Mouse (Mus musculus) heart, embryonic 11.5 days (tissue): ENCODE results near the gene Olfml3. TPM values are rescaled to one million over a fixed set of nuclear protein-coding genes. Genes with fewer than 3 reads are reported as not detected.

ENCODE experiments used
- ATAC-seq: fragments of 200-750 bp; cut with Nextera tagmentation; replicated peaks from 2 replicates; pipeline ENCODE4 v1.8.0; 2017; ENCODE audit warnings: moderate library complexity; ENCODE audit not compliant: insufficient number of reproducible peaks, low FRiP score, low TSS enrichment
- H3K27ac ChIP-seq: fragments of 300-500 bp; sonication (generic); 2 replicates; pipeline ENCODE4 v1.5.1; 2014; ENCODE audit warnings: mild to moderate bottlenecking, low read depth, low read length
- H3K27me3 ChIP-seq: fragments of 300-500 bp; sonication (generic); 2 replicates; pipeline ENCODE4 v1.6.1; 2014; ENCODE audit warnings: mild to moderate bottlenecking, low read length, mixed read lengths; ENCODE audit not compliant: control insufficient read depth, insufficient read depth
- H3K36me3 ChIP-seq: fragments of 300-500 bp; sonication (generic); 2 replicates; pipeline ENCODE4 v1.6.1; 2014; ENCODE audit warnings: mild to moderate bottlenecking, low read length, moderate library complexity, mixed read lengths; ENCODE audit not compliant: control insufficient read depth, insufficient read depth
- H3K4me1 ChIP-seq: fragments of 300-500 bp; sonication (generic); 2 replicates; pipeline ENCODE4 v1.6.1; 2014; ENCODE audit warnings: low read length; ENCODE audit not compliant: control insufficient read depth, insufficient read depth
- H3K4me2 ChIP-seq: fragments of 300-500 bp; sonication (generic); 2 replicates; pipeline ENCODE4 v1.6.1; 2014; ENCODE audit warnings: mild to moderate bottlenecking, moderate library complexity
- H3K4me3 ChIP-seq: fragments of 300-500 bp; sonication (generic); 2 replicates; pipeline ENCODE4 v1.5.1; 2014; ENCODE audit warnings: low read depth, low read length
- H3K9ac ChIP-seq: fragments of 300-500 bp; sonication (generic); 2 replicates; pipeline ENCODE4 v1.6.1; 2014; ENCODE audit warnings: mild to moderate bottlenecking, low read depth, low read length, moderate library complexity
- H3K9me3 ChIP-seq: fragments of 300-500 bp; sonication (generic); replicated peaks from 2 replicates; pipeline ENCODE4 v1.6.1; 2016; ENCODE audit warnings: low read length; ENCODE audit not compliant: control insufficient read depth
- WGBS: fragments of 180-500 bp; shearing (Covaris S2); extraction: QIAGEN DNeasy Blood & Tissue Kit; methylation state at CpG from one replicate; pipeline ENCODE4 v1.1.7; 2014; ENCODE audit not compliant: insufficient replicate concordance; 5-methylcytosine and 5-hydroxymethylcytosine counted together
- polyA plus RNA-seq: library from polyadenylated mRNA; unstranded; fragments of >200 nt; fragmentation: Nextera tagmentation; extraction: Ambion mirVana; gene quantifications from 2 replicates; pipeline ENCODE4 v1.2.1, GENCODE M21; 2014

Gene Olfml3
- polyA plus RNA-seq, 1 experiment from 2014 or later = 21.8 TPM

DNA sequence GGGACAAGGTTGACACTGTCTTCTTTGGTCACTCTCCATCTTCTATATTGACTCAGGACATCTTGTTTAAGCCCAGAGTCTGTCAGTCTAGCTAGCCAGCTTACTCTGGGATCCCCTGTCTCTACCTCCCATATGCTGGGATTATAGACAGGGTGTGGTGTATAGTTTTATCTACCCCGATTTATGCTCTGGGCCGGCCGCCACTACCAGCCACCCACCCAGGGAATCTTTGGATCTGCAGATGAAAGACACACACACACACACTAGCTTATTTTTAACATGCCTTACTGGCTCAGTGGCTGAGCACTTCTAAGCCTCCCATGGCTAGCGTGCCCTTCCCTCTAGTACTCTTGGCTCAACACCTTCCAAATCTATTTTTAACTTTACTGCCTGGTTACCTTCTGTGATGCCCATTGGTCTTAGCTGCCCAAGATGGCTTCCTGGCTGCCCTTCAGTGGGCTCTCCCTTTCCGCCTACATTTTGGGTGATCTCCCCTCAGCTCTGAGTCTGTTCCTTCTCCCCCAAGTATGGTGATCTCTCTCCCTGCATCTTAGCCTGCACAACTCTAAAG lies 28.2 kb downstream of the Olfml3 start:
- H3K4me1 ChIP-seq = no peaks in the 10 kb centered on the region
- no peaks in the 10 kb centered on the region for H3K9me3 ChIP-seq
- no peak for ATAC-seq
- H3K36me3 ChIP-seq = no peaks in the 10 kb centered on the region
- H3K4me2 ChIP-seq = no peak overlapping the region
- no peaks in the 10 kb centered on the region for H3K27me3 ChIP-seq
- H3K9ac ChIP-seq = no peak overlapping the region
- 76% methylated on average over 5 of the region's 5 CpGs for WGBS
- no peak overlapping the region for H3K4me3 ChIP-seq
- no peak overlapping the region for H3K27ac ChIP-seq

- H3K4me2 ChIP-seq = no peak overlapping the region
- H3K27me3 ChIP-seq = no peaks in the 10 kb centered on the region
- no peak overlapping the region for H3K27ac ChIP-seq
- no peak overlapping the region for H3K9ac ChIP-seq
- ATAC-seq = no peak
- H3K4me3 ChIP-seq = no peak overlapping the region
- 84% methylated on average over 12 of the region's 12 CpGs for WGBS
- no peaks in the 10 kb centered on the region for H3K4me1 ChIP-seq
- H3K36me3 ChIP-seq = no peaks in the 10 kb centered on the region
- H3K9me3 ChIP-seq = no peaks in the 10 kb centered on the region
Observed at GRCm38 (mm10) chr3:103705426-103705825, 32.4 kb downstream of the Olfml3 start.

- Histone ChIP-seq H3K9me3 (no peaks in the 10 kb centered on the region), H3K4me1 (no peaks in the 10 kb centered on the region), H3K9ac (no peak overlapping the region), H3K36me3 (no peaks in the 10 kb centered on the region), H3K4me3 (no peak overlapping the region), H3K4me2 (no peak overlapping the region), H3K27ac (no peak overlapping the region), H3K27me3 (no peaks in the 10 kb centered on the region)
- WGBS = 75% methylated on average over 6 of the region's 6 CpGs
- ATAC-seq = no peak
Observed at GRCm38 (mm10) chr3:103704661-103705060, 33.1 kb downstream of the Olfml3 start.

- Histone ChIP-seq H3K9me3 (no peaks in the 10 kb centered on the region), H3K4me2 (no peak overlapping the region), H3K9ac (no peak overlapping the region), H3K36me3 (no peaks in the 10 kb centered on the region), H3K4me3 (no peak overlapping the region), H3K27ac (no peak overlapping the region), H3K27me3 (no peaks in the 10 kb centered on the region), H3K4me1 (no peaks in the 10 kb centered on the region)
- 65% methylated on average over 1 of the region's 1 CpGs for WGBS
- no peak for ATAC-seq
Observed at GRCm38 (mm10) chr3:103696388-103696925, 41.3 kb downstream of the Olfml3 start.

DNA sequence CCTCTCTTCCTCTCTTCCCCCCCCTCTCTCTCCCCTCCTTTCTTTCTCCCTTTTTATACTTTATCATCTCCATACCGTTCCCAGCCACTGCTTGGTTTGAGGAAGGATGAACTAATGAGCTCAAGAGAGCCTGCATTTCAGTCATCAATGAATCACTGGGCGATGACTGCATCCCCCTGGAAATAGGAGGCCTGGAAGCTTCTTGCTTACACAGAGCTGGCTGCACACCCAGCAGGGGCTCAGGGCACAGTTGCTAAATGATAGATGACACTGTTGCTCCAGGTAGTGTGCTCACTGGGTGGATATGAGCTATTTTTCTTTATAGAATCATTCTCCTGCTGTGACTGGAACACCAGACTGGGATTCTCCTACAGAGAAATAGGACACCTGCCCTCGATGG lies 42.2 kb downstream of the Olfml3 start:
- no peak overlapping the region for H3K27ac ChIP-seq
- no peaks in the 10 kb centered on the region for H3K36me3 ChIP-seq
- no peak overlapping the region for H3K4me3 ChIP-seq
- no peaks in the 10 kb centered on the region for H3K9me3 ChIP-seq
- H3K4me1 ChIP-seq = no peaks in the 10 kb centered on the region
- H3K27me3 ChIP-seq = no peaks in the 10 kb centered on the region
- no peak overlapping the region for H3K4me2 ChIP-seq
- 56% methylated on average over 3 of the region's 3 CpGs for WGBS
- no peak overlapping the region for H3K9ac ChIP-seq
- no peak for ATAC-seq

GRCm38 (mm10) chr3:103690506-103690905 lies 47.3 kb downstream of the Olfml3 start:
- H3K9me3 ChIP-seq = no peaks in the 10 kb centered on the region
- H3K27ac ChIP-seq = no peak overlapping the region
- no peak for ATAC-seq
- H3K4me2 ChIP-seq = no peak overlapping the region
- no peak overlapping the region for H3K4me3 ChIP-seq
- H3K4me1 ChIP-seq = no peaks in the 10 kb centered on the region
- H3K27me3 ChIP-seq = no peaks in the 10 kb centered on the region
- WGBS = 68% methylated on average over 3 of the region's 3 CpGs
- no peaks in the 10 kb centered on the region for H3K36me3 ChIP-seq
- H3K9ac ChIP-seq = no peak overlapping the region

- ATAC-seq = no peak
- no peak overlapping the region for H3K9ac ChIP-seq
- no peaks in the 10 kb centered on the region for H3K36me3 ChIP-seq
- WGBS = 67% methylated on average over 1 of the region's 1 CpGs
- H3K4me1 ChIP-seq = no peaks in the 10 kb centered on the region
- no peak overlapping the region for H3K27ac ChIP-seq
- no peak overlapping the region for H3K4me2 ChIP-seq
- H3K27me3 ChIP-seq = no peaks in the 10 kb centered on the region
- no peaks in the 10 kb centered on the region for H3K9me3 ChIP-seq
- no peak overlapping the region for H3K4me3 ChIP-seq
Observed at GRCm38 (mm10) chr3:103689043-103689442, 48.8 kb downstream of the Olfml3 start.

GRCm38 (mm10) chr3:103683966-103684319 lies 53.9 kb downstream of the Olfml3 start:
- Histone ChIP-seq H3K4me1 (0 out of 2 replicates have a peak, but pooled peaks cover 2% of the 10 kb centered on the region), H3K9ac (no peak overlapping the region), H3K27ac (no peak overlapping the region), H3K27me3 (peaks cover 4% of the 10 kb centered on the region; the same call in 1 of the 2 replicates), H3K4me3 (no peak overlapping the region), H3K36me3 (no peaks in the 10 kb centered on the region), H3K9me3 (no peaks in the 10 kb centered on the region), H3K4me2 (peak overlapping the region; percentile 55)
- ATAC-seq = no peak
- WGBS = 41% methylated on average over 5 of the region's 5 CpGs
